Mouse (Mus musculus) erythroblast, embryonic 14.5 days (primary cell): Measurements from ENCODE around the gene Ppp4c.

ENCODE experiments used
- GATA1 ChIP-seq: IDR thresholded peaks from 2 replicates; pipeline ENCODE4 v1.6.1; 2012; ENCODE audit warnings: low read length, inconsistent platforms, mixed read lengths
- TAL1 ChIP-seq: IDR thresholded peaks from 3 replicates; pipeline ENCODE4 v1.6.1; 2012; ENCODE audit warnings: low read length, inconsistent platforms, mixed read lengths

GRCm38 (mm10) chr7:126794271-126794605 lies 1.9 kb upstream of the Ppp4c start:
- TF ChIP-seq TAL1 (no peak), GATA1 (no peak)
